Mouse (Mus musculus): ENCODE measurements around the gene Maf.

- TF ChIP-seq POLR2A (IDR thresholded peaks at IDR 0.05; ENCODE audit: low read depth, low read length), result peak; percentile 94
- no peak for TF ChIP-seq CTCF (conservative IDR thresholded peaks at IDR 0.05; ENCODE audit: insufficient read depth, insufficient read length, low read depth, low read length)
Measured at GRCm38 (mm10) chr8:115707731-115708590, at the start of gene Maf.
